Comparison of ENCODE assay signal across 16 mouse cellular contexts in the genomic region with DNA sequence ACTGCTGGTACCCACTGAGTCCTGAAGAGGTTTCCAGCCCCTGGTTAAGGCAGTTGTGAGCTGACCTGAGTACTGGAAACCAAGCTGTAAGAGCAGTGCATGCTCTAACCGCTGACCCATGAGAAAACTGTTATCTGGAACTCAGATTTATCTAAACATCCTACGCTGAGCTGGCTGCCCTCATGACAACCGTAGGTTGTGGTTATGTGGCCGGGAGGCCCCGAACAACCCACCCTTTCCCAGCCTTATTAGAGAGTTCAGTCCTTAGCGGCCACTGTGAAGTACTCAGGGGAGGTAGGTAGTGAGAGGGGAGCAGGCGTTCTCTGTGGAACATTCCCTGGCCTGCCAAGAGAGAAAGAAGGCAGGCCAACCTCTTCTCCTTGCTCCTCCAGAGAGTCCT. TPM values are rescaled to one million over a fixed set of nuclear protein-coding genes. Genes with fewer than 3 reads are reported as not detected.
DNase-seq lines count a peak whose midpoint lies in the region; ATAC-seq lines count a peak whose summit lies in the region.
"Had no signal": no experiment of that assay in that cellular context is flagged by ENCODE, and none has a peak within 500 bp of the region (broad histone marks: within the 10 kb centered on the region; RNA-seq: fewer than 3 reads in every experiment).

No protein-coding gene starts in this region.

- peaks cover 10% of the 10 kb centered on the region; the same call in 1 of the 2 replicates for H3K27me3 ChIP-seq in heart, embryonic 11.5 days (ENCODE audit: control insufficient read depth, insufficient read depth, low read length)
- H3K27me3 ChIP-seq in megakaryocyte, embryonic 14.5 days (replicated peaks) = peaks cover 20% of the 10 kb centered on the region
- H3K27me3 ChIP-seq: hindbrain, embryonic 15.5 days had no signal

- no peaks in the 10 kb centered on the region for H3K36me3 ChIP-seq in heart, embryonic 11.5 days (ENCODE audit: control insufficient read depth, insufficient read depth, low read length)
- peaks cover 3% of the 10 kb centered on the region for H3K36me3 ChIP-seq in megakaryocyte, embryonic 14.5 days (replicated peaks; ENCODE audit: low read length)
- H3K36me3 ChIP-seq: forebrain, embryonic 10.5 days; heart, embryonic 10.5 days; hindbrain, embryonic 12.5 days; hindbrain, embryonic 15.5 days had no signal

- H3K9me3 ChIP-seq in heart, embryonic 11.5 days (replicated peaks; ENCODE audit: control insufficient read depth, low read length) = no peaks in the 10 kb centered on the region
- peaks cover 5% of the 10 kb centered on the region for H3K9me3 ChIP-seq in megakaryocyte, embryonic 14.5 days
- H3K9me3 ChIP-seq: forebrain, embryonic 10.5 days; forebrain, embryonic 13.5 days; heart, embryonic 10.5 days; hindbrain, embryonic 12.5 days; hindbrain, embryonic 15.5 days had no signal

- WGBS in heart, embryonic 11.5 days (ENCODE audit: insufficient replicate concordance) = 61% methylated on average over 7 of the region's 7 CpGs

- no peak; the same call in 1 of the 2 replicates for ATAC-seq in heart, embryonic 11.5 days (replicated peaks; ENCODE audit: insufficient number of reproducible peaks, low FRiP score, low TSS enrichment)
- ATAC-seq in megakaryocyte, adult 5-6 weeks (ENCODE audit: poor library complexity, severe bottlenecking) = no peak
- 0 out of 2 replicates have a peak, but pooled peaks have one; percentile 5 for ATAC-seq in megakaryocyte progenitor cell, adult 5-6 weeks (replicated peaks; ENCODE audit: poor library complexity)
- no peak for ATAC-seq in megakaryocyte-erythroid progenitor cell, adult 5-6 weeks (replicated peaks; ENCODE audit: low FRiP score, low TSS enrichment, poor library complexity, severe bottlenecking)
- no peak for ATAC-seq in frontal cortex, adult (ENCODE audit: low TSS enrichment)
- ATAC-seq: activated CD4-positive, CD25-positive, alpha-beta regulatory T cell, adult 4 months had no signal

- no peak overlapping the region for H3K4me3 ChIP-seq in heart, embryonic 11.5 days (ENCODE audit: low read depth, low read length)
- peak overlapping the region; percentile 7 for H3K4me3 ChIP-seq in megakaryocyte, embryonic 14.5 days (replicated peaks)
- H3K4me3 ChIP-seq: forebrain, embryonic 10.5 days; forebrain, embryonic 13.5 days; gastrocnemius, adult 2 months; heart, adult 2 months; heart, embryonic 10.5 days; hindbrain, embryonic 12.5 days; hindbrain, embryonic 15.5 days had no signal

- 0 out of 2 replicates have a peak, but pooled peaks cover under 1% of the 10 kb centered on the region for H3K4me1 ChIP-seq in heart, embryonic 11.5 days (ENCODE audit: control insufficient read depth, insufficient read depth, low read length)
- peaks cover 46% of the 10 kb centered on the region for H3K4me1 ChIP-seq in megakaryocyte, embryonic 14.5 days
- H3K4me1 ChIP-seq: hindbrain, embryonic 15.5 days had no signal

- no peak overlapping the region for H3K4me2 ChIP-seq in heart, embryonic 11.5 days
- H3K4me2 ChIP-seq: forebrain, embryonic 13.5 days; hindbrain, embryonic 12.5 days; hindbrain, embryonic 15.5 days had no signal

- no peak overlapping the region for H3K9ac ChIP-seq in heart, embryonic 11.5 days (ENCODE audit: low read depth, low read length)
- H3K9ac ChIP-seq: forebrain, embryonic 13.5 days; hindbrain, embryonic 12.5 days; hindbrain, embryonic 15.5 days had no signal

- peak; percentile 87 for DNase-seq in heart, adult 11 months
- no peak for DNase-seq in right cerebral cortex, postnatal 4 days

- no peak overlapping the region for H3K27ac ChIP-seq in heart, embryonic 11.5 days (ENCODE audit: low read depth, low read length)
- H3K27ac ChIP-seq: forebrain, embryonic 13.5 days; gastrocnemius, adult 2 months; heart, adult 2 months; heart, embryonic 10.5 days; hindbrain, embryonic 12.5 days; hindbrain, embryonic 15.5 days had no signal

RNA-seq across cellular contexts. Expression of a gene that starts 13.5 kb away (rescaled TPM):
- 137 and 151 TPM in 2 replicates for polyA plus RNA-seq in heart, embryonic 11.5 days (2014; fragmentation: Nextera tagmentation; extraction: Ambion mirVana)
- 197 and 238 TPM in 2 replicates for polyA plus RNA-seq in megakaryocyte, embryonic 14.5 days (2012; ENCODE audit: insufficient read depth, low replicate concordance)
- total RNA-seq in megakaryocyte, adult 5-6 weeks (2015) = 4.6 and 5.0 TPM in 2 replicates
- total RNA-seq in megakaryocyte, adult 5-6 weeks (2017) = 10.4 and 10.8 TPM in 2 replicates
- 29.4 and 29.8 TPM in 2 replicates for total RNA-seq in megakaryocyte progenitor cell, adult 5-6 weeks (2015)
- 46.5 and 52.7 TPM in 2 replicates for total RNA-seq in megakaryocyte progenitor cell, adult 5-6 weeks (2017)
- total RNA-seq in megakaryocyte-erythroid progenitor cell, adult 5-6 weeks (2014; fragmentation: Nextera tagmentation) = 31.7 and 35.1 TPM in 2 replicates
- 29.7 and 39.5 TPM in 2 replicates for total RNA-seq in megakaryocyte-erythroid progenitor cell, adult 5-6 weeks (2017)

RNA-seq across cellular contexts. Expression of a gene that starts 24.5 kb away (rescaled TPM):
- polyA plus RNA-seq in heart, embryonic 11.5 days (2014; fragmentation: Nextera tagmentation; extraction: Ambion mirVana) = 0.51 and 0.80 TPM in 2 replicates
- 5.6 and 6.9 TPM in 2 replicates for polyA plus RNA-seq in megakaryocyte, embryonic 14.5 days (2012; ENCODE audit: insufficient read depth, low replicate concordance)
- total RNA-seq in megakaryocyte, adult 5-6 weeks (2015) = 0.09 TPM in 1 of 2 replicates, not detected in the other
- total RNA-seq in megakaryocyte, adult 5-6 weeks (2017) = not detected in 2 replicates
- 0.05 and 0.15 TPM in 2 replicates for total RNA-seq in megakaryocyte progenitor cell, adult 5-6 weeks (2015)
- 0.17 TPM in 1 of 2 replicates, not detected in the other for total RNA-seq in megakaryocyte progenitor cell, adult 5-6 weeks (2017)
- total RNA-seq in megakaryocyte-erythroid progenitor cell, adult 5-6 weeks (2014; fragmentation: Nextera tagmentation) = 0.07 and 0.37 TPM in 2 replicates
- total RNA-seq in megakaryocyte-erythroid progenitor cell, adult 5-6 weeks (2017) = 0.65 TPM in 1 of 2 replicates, not detected in the other
- polyA plus RNA-seq: activated CD4-positive, CD25-positive, alpha-beta regulatory T cell, adult 4 months had no signal

RNA-seq across cellular contexts. Expression of a gene that starts 28.7 kb away (rescaled TPM):
- polyA plus RNA-seq in heart, embryonic 11.5 days (2014; fragmentation: Nextera tagmentation; extraction: Ambion mirVana) = 734 and 757 TPM in 2 replicates
- polyA plus RNA-seq in megakaryocyte, embryonic 14.5 days (2012; ENCODE audit: insufficient read depth, low replicate concordance) = 819 and 908 TPM in 2 replicates
- total RNA-seq in megakaryocyte, adult 5-6 weeks (2015) = 756 and 808 TPM in 2 replicates
- 735 and 795 TPM in 2 replicates for total RNA-seq in megakaryocyte, adult 5-6 weeks (2017)
- total RNA-seq in megakaryocyte progenitor cell, adult 5-6 weeks (2015) = 714 and 817 TPM in 2 replicates
- 751 and 801 TPM in 2 replicates for total RNA-seq in megakaryocyte progenitor cell, adult 5-6 weeks (2017)
- 594 and 607 TPM in 2 replicates for total RNA-seq in megakaryocyte-erythroid progenitor cell, adult 5-6 weeks (2014; fragmentation: Nextera tagmentation)
- total RNA-seq in megakaryocyte-erythroid progenitor cell, adult 5-6 weeks (2017) = 709 and 905 TPM in 2 replicates

RNA-seq across cellular contexts. Expression of a gene that starts 31.1 kb away (rescaled TPM):
- polyA plus RNA-seq in heart, embryonic 11.5 days (2014; fragmentation: Nextera tagmentation; extraction: Ambion mirVana) = 18.7 and 20.0 TPM in 2 replicates
- polyA plus RNA-seq in megakaryocyte, embryonic 14.5 days (2012; ENCODE audit: insufficient read depth, low replicate concordance) = 18.8 and 53.4 TPM in 2 replicates
- 10.1 and 10.5 TPM in 2 replicates for total RNA-seq in megakaryocyte, adult 5-6 weeks (2015)
- total RNA-seq in megakaryocyte, adult 5-6 weeks (2017) = 7.8 and 8.3 TPM in 2 replicates
- total RNA-seq in megakaryocyte progenitor cell, adult 5-6 weeks (2015) = 13.7 and 15.3 TPM in 2 replicates
- total RNA-seq in megakaryocyte progenitor cell, adult 5-6 weeks (2017) = 14.2 and 18.7 TPM in 2 replicates
- 27.0 and 53.0 TPM in 2 replicates for total RNA-seq in megakaryocyte-erythroid progenitor cell, adult 5-6 weeks (2014; fragmentation: Nextera tagmentation)
- 11.0 and 12.0 TPM in 2 replicates for total RNA-seq in megakaryocyte-erythroid progenitor cell, adult 5-6 weeks (2017)
